Mouse (Mus musculus): ENCODE results near the gene Anapc13. TPM values are rescaled to one million over a fixed set of nuclear protein-coding genes. Genes with fewer than 3 reads are reported as not detected.

The Anapc13 gene
- polyA plus RNA-seq (2015; fragmentation: Nextera tagmentation; extraction: Ambion mirVana), result 182 and 204 TPM in 2 replicates

- Histone ChIP-seq H3K4me1 (replicated peaks; ENCODE audit: control insufficient read depth, insufficient read depth, low read length) (peaks cover 6% of the 10 kb centered on the region), H3K4me2 (replicated peaks; ENCODE audit: low read depth) (peak within 1 kb of the TSS; percentile 93), H3K36me3 (ENCODE audit: control insufficient read depth, insufficient read depth) (0 out of 2 replicates have a peak, but pooled peaks cover 7% of the 10 kb centered on the region), H3K9me3 (ENCODE audit: control insufficient read depth) (no peaks in the 10 kb centered on the region), H3K27ac (ENCODE audit: low read depth, low read length) (peak within 1 kb of the TSS; percentile 89), H3K4me3 (ENCODE audit: low read depth, low read length) (peak within 1 kb of the TSS; percentile 65), H3K27me3 (replicated peaks; ENCODE audit: control insufficient read depth, insufficient read depth, low read length) (no peaks in the 10 kb centered on the region), H3K9ac (ENCODE audit: low read depth, low read length) (peak within 1 kb of the TSS; percentile 89)
- WGBS, result under 1% methylated on average over 70 of the region's 84 CpGs
- peak; percentile 47 for TF ChIP-seq CTCF (IDR thresholded peaks at IDR 0.05; ENCODE audit: low read depth)
- ATAC-seq, result peak; percentile 95
Measured at GRCm38 (mm10) chr9:102625983-102626838, at the start of gene Anapc13, which contains the start of gene Cep63. Anapc13 (plus strand) TSS chr9:102626296. Cep63 (minus strand) TSS chr9:102626534.

DNA sequence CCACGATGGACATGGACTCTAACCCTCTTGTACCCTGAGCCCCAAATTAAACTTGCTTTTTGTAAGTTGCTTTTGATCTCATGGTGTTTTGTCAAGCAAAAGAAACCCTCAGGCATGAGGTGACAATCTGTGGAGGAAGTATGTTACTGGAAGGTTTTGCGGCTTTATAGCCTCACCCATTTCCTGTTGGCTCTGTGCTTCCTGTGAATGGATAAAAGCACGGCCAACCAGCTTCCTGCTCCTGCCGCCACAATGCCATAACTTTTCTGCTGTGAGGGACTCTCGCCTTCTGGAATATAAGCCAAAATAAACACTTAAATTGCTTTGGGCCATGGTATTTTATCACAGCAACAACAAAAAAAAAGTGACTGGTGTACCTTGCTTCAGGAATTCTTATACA lies 48.6 kb upstream of the Anapc13 start:
- no peaks in the 10 kb centered on the region for H3K27me3 ChIP-seq (replicated peaks; ENCODE audit: control insufficient read depth, insufficient read depth, low read length)
- H3K9me3 ChIP-seq (ENCODE audit: control insufficient read depth), result no peaks in the 10 kb centered on the region
- no peaks in the 10 kb centered on the region for H3K4me1 ChIP-seq (replicated peaks; ENCODE audit: control insufficient read depth, insufficient read depth, low read length)
- no peak overlapping the region for H3K9ac ChIP-seq (ENCODE audit: low read depth, low read length)
- no peak overlapping the region for H3K27ac ChIP-seq (ENCODE audit: low read depth, low read length)
- TF ChIP-seq CTCF (IDR thresholded peaks at IDR 0.05; ENCODE audit: low read depth), result no peak
- H3K4me2 ChIP-seq (replicated peaks; ENCODE audit: low read depth), result no peak overlapping the region
- H3K4me3 ChIP-seq (ENCODE audit: low read depth, low read length), result no peak overlapping the region
- ATAC-seq, result no peak
- 53% methylated on average over 5 of the region's 5 CpGs for WGBS
- no peaks in the 10 kb centered on the region for H3K36me3 ChIP-seq (ENCODE audit: control insufficient read depth, insufficient read depth)

DNA sequence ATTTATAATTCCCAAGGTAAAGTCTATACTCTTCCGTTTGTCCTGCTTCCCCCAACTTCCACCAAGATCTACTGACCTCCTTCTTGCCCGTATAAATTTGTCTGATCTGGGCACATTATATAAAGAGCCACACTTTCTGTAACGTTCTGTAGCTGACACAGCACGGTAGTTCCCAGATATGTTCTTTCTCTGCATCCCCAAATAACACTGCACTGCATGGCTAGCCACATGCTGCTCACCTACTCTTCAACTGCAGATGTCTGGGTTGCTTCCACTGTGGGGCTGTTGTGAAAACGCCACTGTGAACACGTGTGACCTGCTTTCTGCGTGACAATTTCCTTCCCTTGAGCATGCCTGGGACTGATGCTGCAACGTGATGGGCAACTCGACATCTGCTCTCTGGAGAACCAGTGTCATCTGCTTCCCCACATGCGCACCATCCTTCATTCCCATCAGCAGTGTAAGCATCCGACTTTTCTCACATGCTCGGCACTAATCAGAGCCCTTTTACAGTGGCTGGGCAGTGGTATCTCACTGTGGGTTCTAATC lies 44.1 kb upstream of the Anapc13 start:
- no peak overlapping the region for H3K27ac ChIP-seq (ENCODE audit: low read depth, low read length)
- ATAC-seq, result no peak
- no peaks in the 10 kb centered on the region for H3K9me3 ChIP-seq (ENCODE audit: control insufficient read depth)
- 82% methylated on average over 12 of the region's 12 CpGs for WGBS
- peaks cover 19% of the 10 kb centered on the region; the same call in 1 of the 2 replicates for H3K36me3 ChIP-seq (ENCODE audit: control insufficient read depth, insufficient read depth)
- no peak overlapping the region for H3K9ac ChIP-seq (ENCODE audit: low read depth, low read length)
- H3K4me2 ChIP-seq (replicated peaks; ENCODE audit: low read depth), result no peak overlapping the region
- H3K4me1 ChIP-seq (replicated peaks; ENCODE audit: control insufficient read depth, insufficient read depth, low read length), result no peaks in the 10 kb centered on the region
- no peaks in the 10 kb centered on the region for H3K27me3 ChIP-seq (replicated peaks; ENCODE audit: control insufficient read depth, insufficient read depth, low read length)
- TF ChIP-seq CTCF (IDR thresholded peaks at IDR 0.05; ENCODE audit: low read depth), result no peak
- no peak overlapping the region for H3K4me3 ChIP-seq (ENCODE audit: low read depth, low read length)

- Histone ChIP-seq H3K4me2 (replicated peaks; ENCODE audit: low read depth) (no peak overlapping the region), H3K36me3 (ENCODE audit: control insufficient read depth, insufficient read depth) (peaks cover 24% of the 10 kb centered on the region; the same call in 1 of the 2 replicates), H3K4me1 (replicated peaks; ENCODE audit: control insufficient read depth, insufficient read depth, low read length) (no peaks in the 10 kb centered on the region), H3K9ac (ENCODE audit: low read depth, low read length) (no peak overlapping the region), H3K9me3 (ENCODE audit: control insufficient read depth) (no peaks in the 10 kb centered on the region), H3K4me3 (ENCODE audit: low read depth, low read length) (no peak overlapping the region), H3K27me3 (replicated peaks; ENCODE audit: control insufficient read depth, insufficient read depth, low read length) (no peaks in the 10 kb centered on the region), H3K27ac (ENCODE audit: low read depth, low read length) (no peak overlapping the region)
- TF ChIP-seq CTCF (IDR thresholded peaks at IDR 0.05; ENCODE audit: low read depth), result no peak
- 70% methylated on average over 5 of the region's 5 CpGs for WGBS
- ATAC-seq, result no peak
Measured at GRCm38 (mm10) chr9:102587347-102587746, 38.7 kb upstream of the Anapc13 start.

- ATAC-seq, result no peak
- no peak overlapping the region for H3K9ac ChIP-seq (ENCODE audit: low read depth, low read length)
- no peaks in the 10 kb centered on the region for H3K9me3 ChIP-seq (ENCODE audit: control insufficient read depth)
- H3K4me3 ChIP-seq (ENCODE audit: low read depth, low read length), result no peak overlapping the region
- H3K4me1 ChIP-seq (replicated peaks; ENCODE audit: control insufficient read depth, insufficient read depth, low read length), result no peaks in the 10 kb centered on the region
- H3K27ac ChIP-seq (ENCODE audit: low read depth, low read length), result no peak overlapping the region
- peaks cover 16% of the 10 kb centered on the region; the same call in 1 of the 2 replicates for H3K36me3 ChIP-seq (ENCODE audit: control insufficient read depth, insufficient read depth)
- H3K27me3 ChIP-seq (replicated peaks; ENCODE audit: control insufficient read depth, insufficient read depth, low read length), result no peaks in the 10 kb centered on the region
- no peak overlapping the region for H3K4me2 ChIP-seq (replicated peaks; ENCODE audit: low read depth)
- no peak for TF ChIP-seq CTCF (IDR thresholded peaks at IDR 0.05; ENCODE audit: low read depth)
- WGBS, result 60% methylated on average over 6 of the region's 6 CpGs
Measured at GRCm38 (mm10) chr9:102594667-102595393, 31.3 kb upstream of the Anapc13 start.

All from intestine, postnatal 0 days (tissue).